Mouse (Mus musculus) erythroblast, embryonic 14.5 days (primary cell): Measurements from ENCODE around the gene Lrrc41.

Experiments
- GATA1 ChIP-seq: IDR thresholded peaks from 2 replicates; pipeline ENCODE4 v1.6.1; 2012; ENCODE audit warnings: low read length, inconsistent platforms, mixed read lengths
- TAL1 ChIP-seq: IDR thresholded peaks from 3 replicates; pipeline ENCODE4 v1.6.1; 2012; ENCODE audit warnings: low read length, inconsistent platforms, mixed read lengths

GRCm38 (mm10) chr4:116057559-116057958 is 17.5 kb upstream of the Lrrc41 start:
- TF ChIP-seq GATA1 (no peak), TAL1 (no peak)
